Mouse (Mus musculus): ENCODE measurements around the gene 1700025G04Rik.

1700025G04Rik gene

GRCm38 (mm10) chr1:151963248-151963647 is 126.7 kb downstream of the 1700025G04Rik start:
- DNase-seq (ENCODE audit: low read depth, low spot score) = no peak

GRCm38 (mm10) chr1:151962078-151962477 is 127.8 kb downstream of the 1700025G04Rik start:
- DNase-seq (ENCODE audit: low read depth, low spot score) = no peak

- no peak for DNase-seq (ENCODE audit: low read depth, low spot score)
These were observed 128.7 kb downstream of the 1700025G04Rik start for GRCm38 (mm10) chr1:151961204-151961603.

GRCm38 (mm10) chr1:151959010-151959409 is 130.9 kb downstream of the 1700025G04Rik start:
- DNase-seq (ENCODE audit: low read depth, low spot score) = no peak

- no peak for DNase-seq (ENCODE audit: low read depth, low spot score)
These were observed 131.5 kb downstream of the 1700025G04Rik start for GRCm38 (mm10) chr1:151958442-151958841.

- DNase-seq (ENCODE audit: low read depth, low spot score) = no peak
These were observed 132.3 kb downstream of the 1700025G04Rik start for GRCm38 (mm10) chr1:151957669-151958068.

GRCm38 (mm10) chr1:151955866-151956265 is 134.1 kb downstream of the 1700025G04Rik start:
- no peak for DNase-seq (ENCODE audit: low read depth, low spot score)

- no peak for DNase-seq (ENCODE audit: low read depth, low spot score)
These were observed 136.4 kb downstream of the 1700025G04Rik start for GRCm38 (mm10) chr1:151953563-151953962.

- no peak for DNase-seq (ENCODE audit: low read depth, low spot score)
These were observed 141.9 kb downstream of the 1700025G04Rik start for GRCm38 (mm10) chr1:151948065-151948464.

GRCm38 (mm10) chr1:151947571-151947970 is 142.4 kb downstream of the 1700025G04Rik start:
- no peak for DNase-seq (ENCODE audit: low read depth, low spot score)

GRCm38 (mm10) chr1:151944457-151945223 is 145.3 kb downstream of the 1700025G04Rik start:
- no peak for DNase-seq (ENCODE audit: low read depth, low spot score)

GRCm38 (mm10) chr1:151943681-151944237 is 146.2 kb downstream of the 1700025G04Rik start:
- DNase-seq (ENCODE audit: low read depth, low spot score) = no peak

- no peak for DNase-seq (ENCODE audit: low read depth, low spot score)
These were observed 146.8 kb downstream of the 1700025G04Rik start for GRCm38 (mm10) chr1:151942972-151943654.

- DNase-seq (ENCODE audit: low read depth, low spot score) = no peak
These were observed 149.9 kb downstream of the 1700025G04Rik start for GRCm38 (mm10) chr1:151939987-151940386.

- no peak for DNase-seq (ENCODE audit: low read depth, low spot score)
These were observed 150.4 kb downstream of the 1700025G04Rik start for GRCm38 (mm10) chr1:151939510-151939909.

- no peak for DNase-seq (ENCODE audit: low read depth, low spot score)
These were observed 156.3 kb downstream of the 1700025G04Rik start for GRCm38 (mm10) chr1:151933605-151934004.

- DNase-seq (ENCODE audit: low read depth, low spot score) = no peak
These were observed 163.1 kb downstream of the 1700025G04Rik start for GRCm38 (mm10) chr1:151926826-151927225.

GRCm38 (mm10) chr1:151926141-151926540 is 163.8 kb downstream of the 1700025G04Rik start:
- DNase-seq (ENCODE audit: low read depth, low spot score) = no peak

GRCm38 (mm10) chr1:151925738-151926137 is 164.2 kb downstream of the 1700025G04Rik start:
- DNase-seq (ENCODE audit: low read depth, low spot score) = no peak

GRCm38 (mm10) chr1:151918806-151919357 is 171.0 kb downstream of the 1700025G04Rik start:
- DNase-seq (ENCODE audit: low read depth, low spot score) = no peak

- no peak for DNase-seq (ENCODE audit: low read depth, low spot score)
These were observed 172.2 kb downstream of the 1700025G04Rik start for GRCm38 (mm10) chr1:151917736-151918135.

GRCm38 (mm10) chr1:151914494-151914893 is 175.4 kb downstream of the 1700025G04Rik start:
- no peak for DNase-seq (ENCODE audit: low read depth, low spot score)
